Mouse (Mus musculus) liver, embryonic 14.5 days (tissue): Measurements from ENCODE around the gene Lrrc38.

ENCODE experiments used
- CTCF ChIP-seq: IDR thresholded peaks from 2 replicates; pipeline ENCODE4 v1.5.1; 2016; ENCODE audit warnings: antibody characterized with exemption, low read depth, control low read depth
- EP300 ChIP-seq: IDR thresholded peaks from 2 replicates; pipeline ENCODE4 v1.6.1; 2016; ENCODE audit warnings: antibody characterized with exemption, low read depth

- TF ChIP-seq CTCF (no peak), EP300 (no peak)
Observed at GRCm38 (mm10) chr4:143302279-143302890, 47.2 kb upstream of the Lrrc38 start.
